Mouse (Mus musculus) frontal cortex, adult (tissue): ENCODE results near the gene Dnajc12.
A peak's percentile ranks its signal among the peaks of the same experiment; 100 is the strongest.
"Not testable (repeated sequence)": the region's sequence is repeated elsewhere in the genome, so short reads cannot be mapped to it uniquely, and the experiment has no call there.

Source experiments
- ATAC-seq: cut with Nextera tagmentation; 2 replicates; pipeline ENCODE4 v1.9.2; 2017; ENCODE audit warnings: mild to moderate bottlenecking, moderate library complexity, mixed read lengths; ENCODE audit not compliant: low TSS enrichment

The Dnajc12 gene

GRCm38 (mm10) chr10:63429785-63430305 lies 47.6 kb downstream of the Dnajc12 start, which contains the start of gene Ctnna3:
TSS of gene Ctnna3 (plus strand) at chr10:63430098.
- peak; percentile 94 for ATAC-seq

GRCm38 (mm10) chr10:63431221-63431736 lies 49.0 kb downstream of the Dnajc12 start:
- ATAC-seq = no peak

GRCm38 (mm10) chr10:63432099-63432498 lies 49.9 kb downstream of the Dnajc12 start:
- ATAC-seq = no peak

- ATAC-seq = no peak
Observed at GRCm38 (mm10) chr10:63432887-63433286, 50.6 kb downstream of the Dnajc12 start.

GRCm38 (mm10) chr10:63438736-63439262 lies 56.6 kb downstream of the Dnajc12 start:
- no peak for ATAC-seq

- no peak for ATAC-seq
Observed at GRCm38 (mm10) chr10:63439694-63440228, 57.5 kb downstream of the Dnajc12 start.

GRCm38 (mm10) chr10:63444602-63445387 lies 62.6 kb downstream of the Dnajc12 start:
- not testable (repeated sequence) for ATAC-seq

GRCm38 (mm10) chr10:63453926-63454325 lies 71.7 kb downstream of the Dnajc12 start:
- ATAC-seq = no peak

GRCm38 (mm10) chr10:63455110-63455878 lies 73.1 kb downstream of the Dnajc12 start:
- 0 out of 2 replicates have a peak, but pooled peaks have one; percentile 34 for ATAC-seq

GRCm38 (mm10) chr10:63457292-63458128 lies 75.3 kb downstream of the Dnajc12 start:
- 0 out of 2 replicates have a peak, but pooled peaks have one; percentile 29 for ATAC-seq
